Mouse (Mus musculus) heart, embryonic 12.5 days (tissue): ENCODE measurements around the gene Hivep2. TPM values are rescaled to one million over a fixed set of nuclear protein-coding genes. Genes with fewer than 3 reads are reported as not detected.
A peak's percentile ranks its signal among the peaks of the same experiment; 100 is the strongest.

ENCODE experiments used
- ATAC-seq: fragments of 200-750 bp; cut with Nextera tagmentation; 2 replicates; pipeline ENCODE4 v1.8.0; 2017; ENCODE audit warnings: moderate TSS enrichment, moderate library complexity; ENCODE audit not compliant: insufficient number of reproducible peaks, low FRiP score
- H3K27ac ChIP-seq: fragments of 300-500 bp; sonication (generic); 2 replicates; pipeline ENCODE4 v1.5.1; 2016; ENCODE audit warnings: mild to moderate bottlenecking, moderate library complexity; ENCODE audit not compliant: poor library complexity, severe bottlenecking
- H3K27me3 ChIP-seq: fragments of 300-500 bp; sonication (generic); replicated peaks from 2 replicates; pipeline ENCODE4 v1.6.1; 2016; ENCODE audit warnings: mild to moderate bottlenecking, moderate library complexity
- H3K36me3 ChIP-seq: fragments of 300-500 bp; sonication (generic); 2 replicates; pipeline ENCODE4 v1.6.1; 2016; ENCODE audit warnings: mild to moderate bottlenecking, moderate library complexity
- H3K4me1 ChIP-seq: fragments of 300-500 bp; sonication (generic); replicated peaks from 2 replicates; pipeline ENCODE4 v1.6.1; 2016; ENCODE audit warnings: mild to moderate bottlenecking
- H3K4me2 ChIP-seq: fragments of 300-500 bp; sonication (generic); 2 replicates; pipeline ENCODE4 v1.6.1; 2016; ENCODE audit warnings: mild to moderate bottlenecking, moderate library complexity
- H3K4me3 ChIP-seq: fragments of 300-500 bp; sonication (generic); 2 replicates; pipeline ENCODE4 v1.5.1; 2016; ENCODE audit warnings: mild to moderate bottlenecking
- H3K9ac ChIP-seq: fragments of 300-500 bp; sonication (generic); 2 replicates; pipeline ENCODE4 v1.6.1; 2016; ENCODE audit warnings: mild to moderate bottlenecking, moderate library complexity
- H3K9me3 ChIP-seq: fragments of 300-500 bp; sonication (generic); replicated peaks from 2 replicates; pipeline ENCODE4 v1.6.1; 2016; ENCODE audit warnings: mild to moderate bottlenecking, moderate library complexity
- WGBS: fragments of 180-500 bp; shearing (Covaris S2); methylation state at CpG from one replicate; pipeline ENCODE4 v1.1.7; 2016; 5-methylcytosine and 5-hydroxymethylcytosine counted together
- polyA plus RNA-seq: library from polyadenylated mRNA; unstranded; fragments of >200 nt; fragmentation: Nextera tagmentation; extraction: Ambion mirVana; gene quantifications from 2 replicates; pipeline ENCODE4 v1.2.1, GENCODE M21; 2016

Hivep2 gene
- polyA plus RNA-seq, 1 experiment from 2014 or later: 5.3 TPM

DNA sequence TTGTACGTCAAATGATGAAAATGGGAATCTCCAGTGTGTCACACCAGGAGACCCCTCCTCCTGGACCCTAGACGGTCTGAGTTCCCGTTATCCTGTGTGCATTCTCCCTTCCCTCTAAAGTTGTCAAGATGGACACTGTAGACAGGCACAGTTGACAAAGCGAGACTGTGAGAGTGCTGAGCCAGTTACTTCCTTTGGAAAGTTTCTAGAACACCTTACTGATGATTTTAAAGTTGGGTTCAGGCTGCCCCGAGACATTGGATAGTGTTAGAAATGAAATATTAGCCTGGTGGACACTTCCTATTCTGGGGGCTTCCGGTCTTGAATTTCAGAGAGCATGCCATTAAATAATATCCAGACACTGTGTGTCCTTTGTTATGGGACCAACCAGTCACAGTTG is 83.8 kb downstream of the Hivep2 start:
- no peak overlapping the region for H3K27ac ChIP-seq
- WGBS: 80% methylated on average over 6 of the region's 6 CpGs
- ATAC-seq: no peak
- no peak overlapping the region for H3K4me2 ChIP-seq
- H3K9ac ChIP-seq: no peak overlapping the region
- no peaks in the 10 kb centered on the region for H3K9me3 ChIP-seq
- H3K4me3 ChIP-seq: no peak overlapping the region
- H3K4me1 ChIP-seq: peaks cover 46% of the 10 kb centered on the region
- no peaks in the 10 kb centered on the region for H3K27me3 ChIP-seq
- no peaks in the 10 kb centered on the region for H3K36me3 ChIP-seq

DNA sequence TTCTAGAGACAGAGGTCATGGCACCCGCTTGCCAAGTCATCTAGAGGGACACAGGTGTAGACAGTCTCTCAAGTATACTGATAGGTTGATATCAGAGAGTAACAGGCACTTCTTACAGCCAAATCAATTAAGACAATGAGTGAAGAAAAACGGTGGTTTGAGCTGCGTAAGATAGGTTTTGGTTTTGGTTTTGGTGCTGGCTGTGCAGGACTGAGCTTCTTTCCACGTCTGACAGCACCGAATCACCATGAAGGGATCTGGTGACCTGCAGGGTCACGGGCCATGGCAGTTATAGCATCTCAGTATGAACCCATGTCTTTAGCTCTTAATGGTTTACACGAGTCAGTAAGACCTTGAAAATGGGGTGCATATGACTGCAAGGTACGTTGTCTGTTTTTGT is 84.7 kb downstream of the Hivep2 start:
- no peaks in the 10 kb centered on the region for H3K27me3 ChIP-seq
- H3K4me2 ChIP-seq: no peak overlapping the region
- H3K36me3 ChIP-seq: no peaks in the 10 kb centered on the region
- peaks cover 41% of the 10 kb centered on the region for H3K4me1 ChIP-seq
- 82% methylated on average over 8 of the region's 8 CpGs for WGBS
- no peak for ATAC-seq
- no peak overlapping the region for H3K9ac ChIP-seq
- H3K4me3 ChIP-seq: no peak overlapping the region
- H3K27ac ChIP-seq: no peak overlapping the region
- H3K9me3 ChIP-seq: no peaks in the 10 kb centered on the region

DNA sequence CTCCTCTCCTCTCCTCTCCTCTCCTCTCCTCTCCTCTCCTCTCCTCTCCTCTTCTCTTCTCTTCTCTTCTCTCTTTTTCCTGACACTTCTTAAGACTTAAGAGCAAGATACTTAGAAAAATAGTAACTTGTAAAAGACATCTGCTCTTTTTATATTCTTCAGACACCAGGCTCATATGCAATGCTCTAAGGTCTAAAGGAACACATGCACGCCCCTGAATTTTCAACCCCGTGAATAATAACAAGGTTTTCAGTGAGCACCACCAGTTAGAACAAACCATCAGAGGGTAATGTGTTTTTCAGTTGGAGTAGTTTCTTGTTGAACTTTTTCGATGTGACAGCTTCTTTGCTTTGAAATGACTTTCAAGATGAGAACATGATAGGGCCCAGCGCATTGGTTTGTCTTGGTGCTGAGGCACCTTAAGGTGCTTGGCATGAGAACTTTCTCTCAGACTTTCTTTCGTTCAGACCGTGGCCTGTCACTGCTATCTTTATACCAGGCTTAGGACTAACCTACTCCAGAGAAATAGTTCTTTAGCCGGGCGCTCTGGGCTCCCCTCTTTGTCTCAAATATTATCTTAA is 86.3 kb downstream of the Hivep2 start:
- no peak for ATAC-seq
- H3K27me3 ChIP-seq: no peaks in the 10 kb centered on the region
- no peak overlapping the region for H3K4me2 ChIP-seq
- H3K9me3 ChIP-seq: no peaks in the 10 kb centered on the region
- H3K4me1 ChIP-seq: peaks cover 46% of the 10 kb centered on the region
- WGBS: 80% methylated on average over 8 of the region's 8 CpGs
- H3K27ac ChIP-seq: no peak overlapping the region
- H3K9ac ChIP-seq: no peak overlapping the region
- H3K4me3 ChIP-seq: no peak overlapping the region
- no peaks in the 10 kb centered on the region for H3K36me3 ChIP-seq

DNA sequence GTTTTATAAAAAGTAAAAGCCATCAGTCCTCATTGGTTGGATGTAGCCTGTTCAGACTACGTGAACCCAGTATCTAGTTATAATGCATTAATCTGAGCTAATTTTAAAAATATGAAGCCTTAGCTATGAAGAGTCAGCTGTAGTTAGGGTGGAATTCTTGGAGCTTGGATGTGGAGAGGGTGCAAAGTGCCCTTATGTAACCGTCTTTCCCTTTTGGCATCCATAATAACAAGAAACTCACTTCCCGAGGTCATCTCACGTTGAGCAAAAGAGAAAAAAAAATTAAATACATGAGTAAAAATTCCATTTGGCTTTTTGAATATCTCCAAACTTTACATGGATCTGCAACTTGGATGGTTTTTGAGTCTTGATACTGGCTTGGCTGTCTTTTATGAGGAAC is 89.0 kb downstream of the Hivep2 start:
- Histone ChIP-seq H3K4me3 (no peak overlapping the region), H3K9ac (no peak overlapping the region), H3K4me1 (peaks cover 40% of the 10 kb centered on the region), H3K9me3 (no peaks in the 10 kb centered on the region), H3K36me3 (no peaks in the 10 kb centered on the region), H3K27me3 (no peaks in the 10 kb centered on the region), H3K27ac (peak overlapping the region; percentile 58; the same call in 1 of the 2 replicates), H3K4me2 (no peak overlapping the region)
- WGBS: 62% methylated on average over 4 of the region's 4 CpGs
- no peak for ATAC-seq

DNA sequence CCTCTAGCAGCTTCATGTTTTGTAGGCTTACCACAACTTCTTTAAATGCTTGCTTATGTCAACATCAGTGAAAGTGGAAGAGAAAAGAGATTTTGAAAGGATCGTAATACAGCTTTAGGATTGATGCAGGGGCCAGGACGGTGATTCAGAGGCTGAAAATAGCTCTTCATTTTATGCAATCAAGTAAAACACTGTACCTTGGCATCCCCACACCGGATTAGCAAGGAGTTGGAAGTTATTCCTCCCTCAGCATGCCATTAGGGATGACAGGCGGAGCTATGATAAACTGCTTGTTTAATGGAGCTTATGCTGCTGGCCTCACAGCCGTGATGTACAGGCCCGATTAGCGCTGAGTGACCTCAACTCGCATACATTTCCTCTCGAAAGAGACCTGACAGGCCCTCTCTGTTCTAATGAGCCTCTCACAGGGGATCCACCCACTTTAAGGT is 89.7 kb downstream of the Hivep2 start:
- Histone ChIP-seq H3K4me1 (peaks cover 44% of the 10 kb centered on the region), H3K9me3 (no peaks in the 10 kb centered on the region), H3K27me3 (no peaks in the 10 kb centered on the region), H3K4me2 (peak overlapping the region; percentile 29; the same call in 1 of the 2 replicates), H3K4me3 (no peak overlapping the region), H3K9ac (no peak overlapping the region), H3K36me3 (no peaks in the 10 kb centered on the region), H3K27ac (peak overlapping the region; percentile 58)
- peak; percentile 23; the same call in 1 of the 2 replicates for ATAC-seq
- 26% methylated on average over 9 of the region's 9 CpGs for WGBS

DNA sequence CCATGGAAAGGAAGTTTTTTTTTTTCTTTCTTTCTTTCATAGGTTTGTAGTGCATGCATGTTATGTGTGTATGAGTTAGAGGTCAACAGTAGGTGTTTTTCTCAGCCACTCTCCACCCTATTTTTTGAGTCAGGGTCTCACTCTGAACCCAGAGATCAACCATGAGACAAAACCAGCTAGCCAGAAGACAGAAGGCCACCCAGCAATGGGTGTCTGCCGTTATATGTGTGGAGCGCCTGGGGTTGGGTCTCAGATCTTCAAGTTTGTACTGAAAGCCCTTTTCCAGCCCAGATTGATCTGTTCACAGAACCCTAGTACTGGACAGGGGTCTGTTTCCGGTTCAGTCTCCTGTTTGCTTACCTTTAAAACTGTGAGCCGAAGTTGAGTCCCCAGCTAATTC is 90.2 kb downstream of the Hivep2 start:
- no peaks in the 10 kb centered on the region for H3K27me3 ChIP-seq
- H3K27ac ChIP-seq: peak overlapping the region; percentile 85
- H3K9ac ChIP-seq: no peak overlapping the region

DNA sequence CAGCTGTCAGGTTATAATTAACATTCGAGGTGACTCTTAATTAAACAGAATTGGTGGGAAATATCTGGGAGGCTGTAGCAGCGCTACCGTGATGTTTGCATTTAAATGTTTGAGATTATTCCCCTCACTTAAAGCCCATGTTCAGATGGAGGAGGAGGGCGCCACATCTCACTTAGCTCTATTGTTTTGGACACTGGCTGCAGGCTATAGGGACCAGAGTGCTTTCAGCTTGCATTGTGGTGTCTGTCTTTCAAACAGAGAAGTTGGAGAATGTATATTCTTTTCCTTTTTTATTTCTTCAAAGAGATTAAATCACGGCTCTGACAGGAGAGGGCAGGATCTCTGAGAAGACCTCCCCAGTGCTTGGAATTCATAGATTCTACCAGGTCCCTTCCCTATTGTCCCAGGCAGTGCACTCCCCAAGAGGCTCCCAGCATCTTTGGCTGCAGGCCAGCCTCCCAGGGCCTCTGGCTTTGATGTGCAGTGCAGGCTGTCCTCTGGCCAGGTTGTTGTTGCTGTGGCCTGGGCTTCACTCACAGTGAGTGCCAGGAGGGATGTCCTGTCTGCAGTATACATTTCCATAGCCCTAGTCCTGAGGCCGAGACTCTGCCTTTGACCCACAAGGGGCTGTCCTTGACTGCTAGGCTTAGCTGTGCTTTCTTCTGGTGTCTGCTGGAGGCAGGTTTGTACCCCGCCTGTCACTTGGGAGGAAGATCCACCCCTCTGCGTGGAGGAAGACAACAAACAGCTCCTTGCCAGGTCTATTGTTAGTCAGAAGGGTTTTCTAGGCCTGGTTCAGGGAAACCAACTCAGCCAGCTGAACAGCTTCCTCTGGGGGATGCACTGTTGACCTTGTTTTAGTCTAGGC is 90.9 kb downstream of the Hivep2 start:
- H3K4me3 ChIP-seq: no peak overlapping the region
- no peaks in the 10 kb centered on the region for H3K9me3 ChIP-seq
- H3K36me3 ChIP-seq: no peaks in the 10 kb centered on the region
- WGBS: 46% methylated on average over 8 of the region's 8 CpGs
- peak overlapping the region; percentile 85 for H3K27ac ChIP-seq
- H3K27me3 ChIP-seq: no peaks in the 10 kb centered on the region
- H3K9ac ChIP-seq: no peak overlapping the region
- H3K4me1 ChIP-seq: peaks cover 44% of the 10 kb centered on the region
- H3K4me2 ChIP-seq: no peak overlapping the region
- ATAC-seq: peak; percentile 78

More for the DNA sequence above, 90.2 kb downstream of the Hivep2 start:
- WGBS: 72% methylated on average over 4 of the region's 4 CpGs
- no peak overlapping the region for H3K4me3 ChIP-seq
- no peaks in the 10 kb centered on the region for H3K9me3 ChIP-seq
- H3K4me1 ChIP-seq: peaks cover 44% of the 10 kb centered on the region
- H3K4me2 ChIP-seq: no peak overlapping the region
- H3K36me3 ChIP-seq: no peaks in the 10 kb centered on the region
- ATAC-seq: no peak

DNA sequence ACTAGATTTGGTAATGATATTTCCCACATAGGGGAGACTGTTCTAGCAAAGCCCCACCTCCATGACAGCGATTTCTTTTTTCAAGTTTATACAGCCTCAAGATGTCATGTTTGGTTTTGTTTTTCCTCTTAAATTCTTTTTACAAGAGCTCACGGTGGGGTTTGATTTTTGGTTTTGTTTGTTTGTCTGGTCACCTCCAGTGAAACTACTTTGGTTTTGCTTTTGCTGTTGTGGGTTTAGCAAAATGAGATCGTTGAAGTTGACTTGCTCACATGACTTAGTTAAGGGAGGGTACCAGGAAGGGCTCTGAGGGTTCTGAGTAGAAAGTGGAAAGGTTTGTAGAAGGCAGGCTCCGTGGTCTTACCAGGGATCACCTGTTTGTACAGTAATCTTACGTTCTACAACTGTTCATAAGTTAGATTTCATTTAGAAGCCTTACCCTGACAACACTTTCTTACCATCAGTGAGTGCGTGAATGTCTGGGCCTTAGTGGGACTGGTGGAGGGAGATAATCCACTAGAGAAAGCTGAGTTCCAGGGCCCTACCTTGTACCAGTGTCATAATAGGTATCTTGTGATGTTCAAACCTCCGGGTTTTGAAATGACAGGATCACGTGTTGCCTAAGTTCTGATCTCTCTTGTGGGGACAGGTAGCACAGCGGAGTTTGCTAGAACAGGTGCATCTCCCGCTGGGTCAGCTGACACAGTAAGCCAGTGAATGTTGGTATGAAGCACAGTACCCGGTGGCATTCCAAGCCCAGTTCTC is 92.1 kb downstream of the Hivep2 start:
- Histone ChIP-seq H3K27me3 (no peaks in the 10 kb centered on the region), H3K27ac (peak overlapping the region; percentile 85; the same call in 1 of the 2 replicates), H3K4me1 (peaks cover 44% of the 10 kb centered on the region), H3K9me3 (no peaks in the 10 kb centered on the region), H3K9ac (no peak overlapping the region), H3K36me3 (no peaks in the 10 kb centered on the region), H3K4me2 (no peak overlapping the region), H3K4me3 (no peak overlapping the region)
- no peak for ATAC-seq
- WGBS: 86% methylated on average over 11 of the region's 11 CpGs

DNA sequence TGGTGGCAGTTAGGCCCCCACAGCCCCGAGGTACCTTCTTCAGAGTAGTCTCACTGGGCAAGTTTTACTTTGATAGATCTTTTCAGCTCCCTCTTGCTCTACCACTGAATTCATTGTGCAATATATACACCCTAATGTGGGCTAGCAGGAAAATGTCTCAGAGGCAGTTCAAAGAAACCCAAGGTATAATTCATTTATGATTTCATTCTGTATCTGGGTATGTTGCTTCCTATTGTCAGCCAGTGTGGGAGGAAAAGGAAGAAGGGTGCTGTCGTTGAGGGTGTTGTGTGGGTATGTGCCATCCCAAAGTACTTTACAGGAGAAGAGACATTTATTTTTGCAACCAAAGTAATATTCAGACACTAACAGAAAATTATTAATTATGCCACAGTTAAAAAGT is 92.9 kb downstream of the Hivep2 start:
- Histone ChIP-seq H3K9ac (no peak overlapping the region), H3K9me3 (no peaks in the 10 kb centered on the region), H3K36me3 (no peaks in the 10 kb centered on the region), H3K27ac (no peak overlapping the region), H3K4me1 (peaks cover 39% of the 10 kb centered on the region), H3K4me2 (no peak overlapping the region), H3K27me3 (no peaks in the 10 kb centered on the region), H3K4me3 (no peak overlapping the region)
- no peak for ATAC-seq
- WGBS: 73% methylated on average over 2 of the region's 2 CpGs

DNA sequence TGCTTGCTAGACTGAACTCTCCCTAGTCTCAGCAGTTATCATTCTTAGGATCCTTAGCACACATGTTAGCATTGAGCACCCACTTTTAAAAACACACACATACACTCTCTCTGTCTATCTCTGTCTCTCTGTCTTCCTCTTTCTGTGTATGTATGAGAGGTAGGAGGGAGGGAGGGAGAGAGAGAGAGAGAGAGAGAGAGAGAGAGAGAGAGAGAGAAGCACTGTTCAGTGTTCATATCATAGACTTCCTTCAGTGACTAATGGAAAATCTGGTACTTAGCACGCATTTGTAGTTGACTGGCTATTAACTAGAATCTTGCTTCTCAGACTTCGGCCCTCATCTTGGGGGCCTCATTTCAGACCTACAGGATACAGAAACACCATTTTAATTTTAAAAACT is 93.7 kb downstream of the Hivep2 start:
- no peak overlapping the region for H3K27ac ChIP-seq
- no peak for ATAC-seq
- WGBS: 62% methylated on average over 2 of the region's 2 CpGs
- H3K4me1 ChIP-seq: peaks cover 43% of the 10 kb centered on the region
- no peak overlapping the region for H3K4me2 ChIP-seq
- H3K36me3 ChIP-seq: no peaks in the 10 kb centered on the region
- H3K27me3 ChIP-seq: no peaks in the 10 kb centered on the region
- no peaks in the 10 kb centered on the region for H3K9me3 ChIP-seq
- no peak overlapping the region for H3K4me3 ChIP-seq
- H3K9ac ChIP-seq: no peak overlapping the region

DNA sequence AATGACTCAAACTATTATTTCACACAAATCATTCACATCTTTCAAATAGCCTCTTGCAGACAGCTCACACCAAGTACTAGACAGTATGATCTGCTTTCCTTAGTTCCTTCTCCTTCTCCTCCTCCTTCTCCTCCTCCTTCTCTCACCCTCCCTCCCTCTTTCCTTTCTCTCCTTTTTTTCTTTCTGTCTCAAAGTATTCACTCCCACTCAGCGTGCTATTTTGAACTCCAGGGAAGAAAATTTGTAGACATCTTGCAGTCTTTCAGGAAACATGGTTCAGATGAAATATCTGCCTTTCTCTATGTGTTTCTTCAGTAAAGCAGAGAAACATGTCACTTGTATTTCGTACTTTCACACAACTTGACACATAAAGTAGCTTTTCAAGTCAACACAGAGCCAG is 94.4 kb downstream of the Hivep2 start:
- H3K36me3 ChIP-seq: no peaks in the 10 kb centered on the region
- no peaks in the 10 kb centered on the region for H3K9me3 ChIP-seq
- no peak for ATAC-seq
- H3K4me3 ChIP-seq: no peak overlapping the region
- H3K4me1 ChIP-seq: peaks cover 48% of the 10 kb centered on the region
- WGBS: 74% methylated on average over 2 of the region's 2 CpGs
- no peak overlapping the region for H3K4me2 ChIP-seq
- H3K27ac ChIP-seq: no peak overlapping the region
- H3K27me3 ChIP-seq: no peaks in the 10 kb centered on the region
- H3K9ac ChIP-seq: no peak overlapping the region
